Mouse (Mus musculus): ENCODE results near the gene Tma7. TPM values are rescaled to one million over a fixed set of nuclear protein-coding genes. Genes with fewer than 3 reads are reported as not detected.

Gene Tma7
- polyA plus RNA-seq, 1 experiment: 161 TPM

DNA sequence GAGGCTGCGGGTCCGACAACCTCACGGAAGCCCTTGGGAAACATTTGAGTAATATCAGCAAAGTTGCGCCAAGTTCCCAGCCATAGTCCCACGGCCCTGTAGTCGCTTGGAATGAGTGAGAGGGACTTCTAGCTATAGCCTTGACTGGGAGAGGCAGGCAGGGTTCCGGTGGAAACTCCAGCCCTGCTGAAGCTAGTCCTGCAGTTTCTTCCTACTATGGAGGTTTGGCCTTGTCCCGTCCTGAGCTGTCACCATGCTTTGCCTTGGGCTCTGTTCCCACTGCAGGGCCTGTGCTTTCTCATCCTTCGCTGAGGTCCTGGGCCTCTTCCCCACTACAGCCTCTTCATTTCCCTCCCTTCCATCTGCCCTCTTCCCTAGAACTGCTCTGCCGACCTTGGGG, 33.8 kb upstream of the Tma7 start:
- no peak for DNase-seq (ENCODE audit: low read depth)
- TF ChIP-seq POLR2A (IDR thresholded peaks at IDR 0.05; ENCODE audit: borderline replicate concordance, extremely low read depth, insufficient read depth, insufficient read length, poor library complexity, severe bottlenecking): no peak
- TF ChIP-seq CTCF (IDR thresholded peaks at IDR 0.05; ENCODE audit: borderline replicate concordance, extremely low read depth, insufficient read depth, insufficient read length): no peak

DNA sequence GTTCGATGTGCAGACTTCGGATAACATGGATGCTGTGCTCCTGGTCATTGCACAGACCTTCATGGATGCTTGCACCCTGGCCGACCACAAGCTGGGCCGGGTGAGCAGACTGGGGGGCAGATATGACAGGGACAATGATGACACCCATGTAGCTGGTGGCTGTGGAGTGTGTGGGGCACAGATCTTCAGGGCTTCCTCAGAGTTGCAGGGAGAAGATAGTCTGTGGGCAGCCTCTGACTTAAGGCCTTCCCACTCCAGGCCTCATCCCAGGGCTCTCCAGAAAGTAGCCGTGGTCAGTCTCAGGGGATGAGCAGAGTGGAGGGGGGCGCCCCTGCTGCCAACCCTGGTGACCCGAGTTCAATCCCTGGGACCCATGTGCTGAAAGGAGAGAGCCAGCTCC, 32.5 kb upstream of the Tma7 start:
- no peak for DNase-seq (ENCODE audit: low read depth)
- TF ChIP-seq POLR2A (IDR thresholded peaks at IDR 0.05; ENCODE audit: borderline replicate concordance, extremely low read depth, insufficient read depth, insufficient read length, poor library complexity, severe bottlenecking): no peak
- no peak for TF ChIP-seq CTCF (IDR thresholded peaks at IDR 0.05; ENCODE audit: borderline replicate concordance, extremely low read depth, insufficient read depth, insufficient read length)

GRCm38 (mm10) chr9:109114276-109114675, 31.9 kb upstream of the Tma7 start:
- no peak for TF ChIP-seq POLR2A (IDR thresholded peaks at IDR 0.05; ENCODE audit: borderline replicate concordance, extremely low read depth, insufficient read depth, insufficient read length, poor library complexity, severe bottlenecking)
- no peak for TF ChIP-seq CTCF (IDR thresholded peaks at IDR 0.05; ENCODE audit: borderline replicate concordance, extremely low read depth, insufficient read depth, insufficient read length)
- DNase-seq (ENCODE audit: low read depth): no peak

GRCm38 (mm10) chr9:109113331-109113730, 30.9 kb upstream of the Tma7 start:
- TF ChIP-seq CTCF (IDR thresholded peaks at IDR 0.05; ENCODE audit: borderline replicate concordance, extremely low read depth, insufficient read depth, insufficient read length): no peak
- TF ChIP-seq POLR2A (IDR thresholded peaks at IDR 0.05; ENCODE audit: borderline replicate concordance, extremely low read depth, insufficient read depth, insufficient read length, poor library complexity, severe bottlenecking): no peak
- DNase-seq (ENCODE audit: low read depth): no peak

DNA sequence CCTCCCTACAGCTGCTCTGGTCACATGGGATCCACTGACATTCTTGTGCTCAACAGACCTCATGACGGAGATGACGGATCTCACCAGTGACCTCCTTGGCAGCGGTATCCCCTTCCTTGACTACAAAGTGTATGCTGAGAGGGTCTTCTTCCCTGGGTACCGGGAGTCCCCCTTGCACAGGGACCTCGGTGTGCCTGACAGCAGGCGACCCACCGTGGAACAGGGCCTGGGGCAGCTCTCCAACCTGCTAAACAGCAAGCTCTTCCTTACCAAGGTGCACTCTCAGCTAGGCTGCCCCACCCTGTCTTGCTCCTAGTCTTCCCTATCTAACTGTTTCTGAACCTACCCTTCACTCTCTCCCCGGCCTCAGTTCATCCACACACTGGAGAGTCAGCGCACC, 29.2 kb upstream of the Tma7 start:
- TF ChIP-seq CTCF (IDR thresholded peaks at IDR 0.05; ENCODE audit: borderline replicate concordance, extremely low read depth, insufficient read depth, insufficient read length): no peak
- no peak for TF ChIP-seq POLR2A (IDR thresholded peaks at IDR 0.05; ENCODE audit: borderline replicate concordance, extremely low read depth, insufficient read depth, insufficient read length, poor library complexity, severe bottlenecking)
- no peak for DNase-seq (ENCODE audit: low read depth)

- DNase-seq (ENCODE audit: low read depth): no peak
- TF ChIP-seq CTCF (IDR thresholded peaks at IDR 0.05; ENCODE audit: borderline replicate concordance, extremely low read depth, insufficient read depth, insufficient read length) (no peak), POLR2A (IDR thresholded peaks at IDR 0.05; ENCODE audit: borderline replicate concordance, extremely low read depth, insufficient read depth, insufficient read length, poor library complexity, severe bottlenecking) (no peak)
Measured at GRCm38 (mm10) chr9:109111101-109111500, 28.7 kb upstream of the Tma7 start.

- DNase-seq (ENCODE audit: low read depth): no peak
- TF ChIP-seq CTCF (IDR thresholded peaks at IDR 0.05; ENCODE audit: borderline replicate concordance, extremely low read depth, insufficient read depth, insufficient read length) (no peak), POLR2A (IDR thresholded peaks at IDR 0.05; ENCODE audit: borderline replicate concordance, extremely low read depth, insufficient read depth, insufficient read length, poor library complexity, severe bottlenecking) (no peak)
Measured at GRCm38 (mm10) chr9:109110240-109110639, 27.9 kb upstream of the Tma7 start.

GRCm38 (mm10) chr9:109107341-109107740, 25.0 kb upstream of the Tma7 start:
- TF ChIP-seq POLR2A (IDR thresholded peaks at IDR 0.05; ENCODE audit: borderline replicate concordance, extremely low read depth, insufficient read depth, insufficient read length, poor library complexity, severe bottlenecking): no peak
- TF ChIP-seq CTCF (IDR thresholded peaks at IDR 0.05; ENCODE audit: borderline replicate concordance, extremely low read depth, insufficient read depth, insufficient read length): no peak
- no peak for DNase-seq (ENCODE audit: low read depth)

- no peak for DNase-seq (ENCODE audit: low read depth)
- TF ChIP-seq POLR2A (IDR thresholded peaks at IDR 0.05; ENCODE audit: borderline replicate concordance, extremely low read depth, insufficient read depth, insufficient read length, poor library complexity, severe bottlenecking) (no peak), CTCF (IDR thresholded peaks at IDR 0.05; ENCODE audit: borderline replicate concordance, extremely low read depth, insufficient read depth, insufficient read length) (no peak)
Measured at GRCm38 (mm10) chr9:109105648-109106047, 23.3 kb upstream of the Tma7 start.

DNA sequence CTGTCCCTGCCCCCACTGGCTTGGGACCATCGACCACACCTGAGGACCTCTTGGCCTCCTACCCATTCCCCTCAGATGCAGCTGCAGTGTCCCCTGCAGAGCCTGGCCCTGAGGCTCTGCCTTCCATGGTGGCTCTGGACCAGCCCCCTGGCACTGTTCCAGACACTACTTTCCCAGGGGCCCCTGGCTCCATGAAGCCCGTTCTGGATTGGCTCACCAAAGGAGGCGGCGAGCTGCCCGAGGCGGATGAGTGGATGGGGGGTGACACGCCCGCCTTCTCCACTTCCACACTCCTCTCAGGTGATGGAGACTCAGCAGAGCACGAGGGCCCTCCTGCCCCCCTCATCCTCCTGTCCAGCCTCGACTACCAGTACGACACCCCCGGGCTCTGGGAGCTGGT, 22.6 kb upstream of the Tma7 start:
- TF ChIP-seq CTCF (IDR thresholded peaks at IDR 0.05; ENCODE audit: borderline replicate concordance, extremely low read depth, insufficient read depth, insufficient read length): no peak
- no peak for TF ChIP-seq POLR2A (IDR thresholded peaks at IDR 0.05; ENCODE audit: borderline replicate concordance, extremely low read depth, insufficient read depth, insufficient read length, poor library complexity, severe bottlenecking)

GRCm38 (mm10) chr9:109104083-109104482, 21.7 kb upstream of the Tma7 start:
- no peak for DNase-seq (ENCODE audit: low read depth)
- TF ChIP-seq POLR2A (IDR thresholded peaks at IDR 0.05; ENCODE audit: borderline replicate concordance, extremely low read depth, insufficient read depth, insufficient read length, poor library complexity, severe bottlenecking) (no peak), CTCF (IDR thresholded peaks at IDR 0.05; ENCODE audit: borderline replicate concordance, extremely low read depth, insufficient read depth, insufficient read length) (no peak)

More for the DNA sequence above, 22.6 kb upstream of the Tma7 start:
- peak; percentile 60 for DNase-seq (ENCODE audit: low read depth)

GRCm38 (mm10) chr9:109103250-109103649, 20.9 kb upstream of the Tma7 start:
- no peak for DNase-seq (ENCODE audit: low read depth)
- TF ChIP-seq POLR2A (IDR thresholded peaks at IDR 0.05; ENCODE audit: borderline replicate concordance, extremely low read depth, insufficient read depth, insufficient read length, poor library complexity, severe bottlenecking) (no peak), CTCF (IDR thresholded peaks at IDR 0.05; ENCODE audit: borderline replicate concordance, extremely low read depth, insufficient read depth, insufficient read length) (no peak)
